Mouse (Mus musculus) adrenal gland, postnatal 10 days (tissue): Measurements from ENCODE around the gene Slc30a7. TPM values are rescaled to one million over a fixed set of nuclear protein-coding genes. Genes with fewer than 3 reads are reported as not detected.
A peak's percentile ranks its signal among the peaks of the same experiment; 100 is the strongest.
"Not testable (repeated sequence)": the region's sequence is repeated elsewhere in the genome, so short reads cannot be mapped to it uniquely, and the experiment has no call there.

Source experiments
- DNase-seq: peaks from one replicate; pipeline ENCODE4 v3.0.0; 2021; ENCODE audit warnings: mixed read lengths
- total RNA-seq, 2 experiments: library from RNA; stranded (reverse); gene quantifications; 2 replicates each; pipeline ENCODE4 v1.2.3; 2021

The Slc30a7 gene
- total RNA-seq, 2 experiments from 2014 or later: 34.2 to 37.4 TPM

DNA sequence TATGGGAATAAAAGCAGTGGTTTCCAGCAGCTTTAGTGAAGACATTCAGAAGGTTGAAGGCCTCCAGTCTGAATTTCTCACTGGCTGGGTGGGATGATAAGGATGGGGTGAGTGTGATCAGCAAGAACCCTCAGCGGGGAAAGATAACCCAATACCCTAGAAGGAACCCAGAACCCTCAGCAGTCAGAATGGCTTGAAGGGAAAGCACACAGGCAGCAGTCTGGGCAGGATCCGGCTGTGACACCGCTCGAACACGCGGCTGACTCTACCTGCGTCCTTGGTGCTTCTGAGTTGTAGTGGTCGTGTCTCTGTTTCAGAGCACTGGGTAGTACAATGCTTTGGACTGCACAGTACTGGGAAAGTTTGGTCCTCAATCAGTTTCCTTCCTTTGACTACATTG, 60.9 kb downstream of the Slc30a7 start:
- DNase-seq: no peak

DNA sequence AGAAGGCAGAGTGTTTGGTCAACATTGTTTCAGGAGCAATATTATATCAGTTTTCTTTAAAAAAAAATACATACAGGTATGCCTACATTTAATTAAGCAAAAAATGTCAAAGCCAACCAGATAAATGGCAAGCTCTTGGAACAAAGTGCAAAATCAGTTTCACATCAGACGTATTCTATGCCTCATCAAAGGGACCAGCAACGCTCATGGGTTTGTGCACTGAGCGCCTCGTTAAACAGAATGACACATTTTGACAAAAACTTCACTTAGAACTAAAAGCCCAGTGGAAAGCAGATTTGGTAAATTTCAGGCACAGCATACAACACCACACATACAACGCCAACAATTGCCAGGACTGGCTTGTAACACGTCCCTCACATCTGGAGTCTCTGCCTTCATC, 62.8 kb downstream of the Slc30a7 start:
- DNase-seq: no peak

DNA sequence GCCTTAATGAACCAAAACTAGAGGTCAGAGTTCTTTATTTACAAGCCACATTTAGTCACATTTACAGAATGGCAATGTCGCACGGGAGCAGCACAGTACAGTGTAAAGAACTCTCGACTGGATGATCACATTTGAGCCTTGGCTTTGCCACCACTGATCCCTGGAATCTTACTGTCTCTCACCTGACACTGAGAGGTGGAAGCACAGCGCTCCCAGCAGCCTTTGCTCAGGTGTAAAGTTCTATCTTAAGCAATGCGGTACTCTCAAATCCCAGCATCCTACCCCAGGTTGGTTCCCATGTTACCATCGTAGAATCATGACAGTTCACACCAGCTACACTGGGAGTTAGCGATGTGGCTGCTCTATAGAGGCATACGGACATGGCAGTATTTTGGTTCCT, 65.7 kb downstream of the Slc30a7 start:
- DNase-seq: no peak

DNA sequence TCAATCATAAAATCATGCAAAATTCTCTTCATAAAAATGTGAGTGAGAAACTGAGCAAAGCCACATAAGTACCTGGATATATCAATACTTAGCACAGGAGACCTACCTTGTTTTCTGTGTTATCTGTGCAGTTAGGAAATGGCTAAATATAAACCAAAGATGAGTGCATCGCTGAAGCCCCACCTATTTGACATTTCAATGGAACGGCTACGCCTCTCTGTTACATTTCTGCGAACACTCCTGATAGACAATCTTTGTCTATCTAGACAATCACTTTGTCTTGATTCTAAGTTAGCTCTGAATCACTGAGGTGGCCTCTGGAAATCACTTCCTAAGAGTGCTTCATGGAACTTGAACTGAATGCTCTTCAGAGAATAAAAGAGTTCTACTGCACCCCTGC, 66.7 kb downstream of the Slc30a7 start:
- DNase-seq: no peak

DNA sequence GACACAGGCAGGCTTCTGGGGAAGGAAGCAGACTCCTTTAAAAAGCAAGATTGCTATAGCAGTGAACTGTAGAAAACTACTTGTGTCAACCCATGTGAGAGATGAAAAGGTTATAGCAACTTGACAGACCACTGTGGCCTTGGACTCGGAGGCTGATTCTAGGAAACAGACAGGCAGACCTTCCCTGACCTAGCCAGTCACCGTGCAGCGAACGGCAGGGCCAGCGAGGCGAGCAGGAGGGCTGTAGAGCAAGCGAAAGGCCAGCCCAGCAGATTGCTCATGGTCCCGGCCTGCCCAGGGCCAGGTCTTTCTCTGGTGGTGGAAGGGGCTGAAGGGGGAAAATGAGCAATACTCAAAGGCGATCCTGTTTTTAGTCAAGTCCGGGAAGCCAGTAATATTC, 69.4 kb downstream of the Slc30a7 start:
- DNase-seq: peak; percentile 42

DNA sequence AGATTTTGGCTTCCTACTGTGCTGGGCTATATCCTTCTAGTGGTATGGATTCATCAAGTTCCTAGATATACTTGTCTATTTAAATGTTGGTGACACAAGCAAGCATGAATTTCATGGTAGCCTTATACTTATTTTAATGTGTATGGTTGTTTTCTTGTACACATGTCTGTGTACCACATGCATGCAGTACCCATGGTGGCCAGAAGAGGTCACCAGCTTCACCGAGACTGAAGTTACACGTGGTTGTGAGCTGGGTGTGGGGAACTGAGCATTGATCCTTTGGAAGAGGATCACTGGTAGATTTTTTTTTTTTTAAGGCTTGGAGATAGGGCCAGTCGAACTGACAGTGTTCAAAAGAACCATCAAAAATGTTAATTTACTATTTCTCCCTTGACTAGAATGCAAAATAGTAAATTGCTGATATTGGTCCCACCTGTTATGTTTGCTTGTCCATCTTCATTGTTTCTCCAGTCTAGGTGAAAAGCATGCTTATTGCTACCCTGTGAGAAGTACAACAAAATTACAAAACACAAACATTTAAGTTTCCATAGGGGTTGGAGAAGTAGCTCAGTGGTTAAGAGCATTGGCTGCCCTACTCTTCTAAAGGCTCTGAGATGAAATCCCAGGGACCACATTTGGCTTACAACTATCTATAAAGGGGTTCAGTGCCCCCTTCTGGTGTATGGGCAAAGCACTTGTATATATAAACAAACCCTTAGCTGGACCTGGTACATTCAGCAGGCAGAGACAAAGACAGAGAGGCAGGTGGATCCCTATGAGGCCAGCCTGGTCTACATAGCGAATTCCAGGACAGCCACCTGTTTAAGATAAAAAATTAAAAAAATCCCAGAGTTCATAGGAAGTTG, 70.2 kb downstream of the Slc30a7 start:
- DNase-seq: peak; percentile 68

DNA sequence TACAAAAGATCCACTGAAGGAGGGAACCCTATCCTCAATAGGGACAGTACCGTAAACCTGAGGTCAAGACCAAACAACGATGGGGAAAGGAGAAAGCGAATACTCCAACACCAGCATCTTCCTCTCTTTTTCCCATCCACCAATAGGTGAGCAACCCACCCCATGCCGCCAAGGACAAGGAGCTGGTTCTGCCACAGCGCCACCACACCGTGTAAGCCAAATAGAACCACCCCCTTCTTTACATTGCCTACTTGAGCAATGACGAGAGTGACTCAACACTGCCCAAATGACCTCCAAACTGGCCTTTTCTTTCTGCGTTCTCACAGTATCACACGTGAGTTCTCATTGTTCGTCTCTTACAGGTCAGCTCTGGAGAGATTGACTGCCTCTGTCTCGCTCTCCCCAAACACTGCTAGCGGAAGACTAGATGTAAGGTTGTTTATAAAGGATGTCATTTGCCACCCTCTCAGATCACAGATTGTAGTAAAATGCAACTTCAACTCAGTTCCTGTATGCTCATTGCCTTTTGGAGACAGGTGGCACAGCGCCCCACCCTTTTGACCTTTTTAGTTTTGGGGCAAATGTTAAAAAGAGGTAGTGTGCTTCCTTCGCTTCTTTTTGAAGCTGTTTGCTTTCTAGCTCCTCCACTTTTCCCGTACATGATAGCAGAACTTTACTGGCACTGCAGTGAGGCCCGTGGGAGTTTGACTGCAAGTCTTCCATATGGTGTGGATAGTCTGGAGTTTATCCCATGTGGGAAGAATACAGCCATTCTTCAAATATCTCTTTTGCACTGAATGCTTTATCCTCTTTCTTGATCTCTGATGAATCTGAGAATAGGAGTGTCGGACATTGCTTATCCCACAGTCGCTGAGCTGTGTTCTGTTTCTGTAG, 73.7 kb downstream of the Slc30a7 start:
- DNase-seq: no peak

DNA sequence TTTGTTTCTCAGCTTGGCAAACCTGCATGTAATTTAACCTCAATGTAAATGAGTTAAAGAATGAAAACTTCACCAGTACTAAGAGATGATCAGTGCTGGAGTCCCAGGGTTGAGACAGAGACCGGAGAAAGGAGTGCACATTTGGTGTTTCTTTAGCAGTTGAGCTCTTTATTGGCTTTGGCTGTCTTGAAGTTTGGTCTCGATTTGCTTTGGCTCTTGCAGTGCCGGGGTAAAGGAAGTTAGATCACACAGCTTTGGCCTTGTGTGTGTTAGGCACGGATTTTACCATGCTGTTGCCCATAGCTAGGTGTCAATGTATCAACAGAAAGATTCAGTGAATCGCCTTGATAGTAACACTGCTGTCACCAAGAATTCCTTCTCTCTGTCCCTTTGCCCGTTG, 75.5 kb downstream of the Slc30a7 start:
- DNase-seq: no peak

DNA sequence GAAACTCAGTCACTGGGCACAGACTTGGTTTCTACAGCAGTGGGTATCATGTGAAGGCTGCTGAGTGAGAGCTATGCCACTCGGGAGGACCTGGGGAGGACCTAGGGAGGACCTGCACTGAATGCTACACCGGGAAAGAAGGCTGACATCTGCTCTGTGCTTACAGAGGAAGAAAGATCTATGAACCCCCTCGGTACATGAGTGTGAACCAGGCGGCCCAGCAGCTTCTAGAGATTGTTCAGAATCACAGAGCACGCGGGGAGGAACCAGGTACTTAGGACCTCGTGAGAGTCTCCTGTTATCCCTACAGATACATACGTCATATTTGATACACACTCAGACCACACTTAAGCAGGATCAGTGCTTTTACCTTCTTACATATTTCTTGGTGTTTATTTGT, 80.7 kb downstream of the Slc30a7 start:
- no peak for DNase-seq

DNA sequence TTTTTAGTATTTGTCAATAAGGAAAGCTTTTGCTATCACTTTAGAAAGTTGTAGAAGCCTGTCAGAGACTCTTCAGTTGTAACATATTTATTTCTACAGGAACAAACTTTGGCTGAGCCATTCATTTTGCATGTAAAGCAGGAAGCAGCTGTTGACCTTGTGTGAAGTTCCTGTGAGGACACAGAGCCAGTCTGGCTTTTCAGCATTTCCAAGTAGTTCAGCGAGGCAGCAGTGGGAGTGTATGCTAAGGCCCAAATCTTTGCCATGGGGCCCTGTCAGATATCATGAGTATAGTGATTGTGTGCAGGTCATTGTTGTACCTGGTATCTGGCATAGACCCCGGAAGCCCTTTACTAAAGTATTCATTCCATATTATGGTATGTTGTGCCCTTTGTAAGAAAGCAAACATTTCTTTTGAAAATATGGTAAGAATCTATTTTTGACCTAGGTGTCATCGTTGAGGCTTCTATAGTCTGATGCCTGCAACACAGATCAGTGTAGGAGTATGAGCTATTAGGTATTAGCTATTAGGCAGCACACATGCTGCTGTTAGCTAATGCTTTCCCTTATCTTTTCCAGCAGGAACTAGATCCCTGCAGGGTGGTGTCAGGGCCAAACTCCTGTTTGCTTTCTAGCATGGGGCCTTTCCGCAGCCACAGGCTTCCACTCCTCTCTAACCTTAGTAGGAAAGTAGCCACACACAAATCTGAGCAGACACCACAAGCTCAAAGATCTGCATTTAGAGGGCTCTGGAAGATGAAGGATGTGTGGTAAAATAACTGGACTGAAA, 82.6 kb downstream of the Slc30a7 start:
- peak; percentile 21 for DNase-seq

DNA sequence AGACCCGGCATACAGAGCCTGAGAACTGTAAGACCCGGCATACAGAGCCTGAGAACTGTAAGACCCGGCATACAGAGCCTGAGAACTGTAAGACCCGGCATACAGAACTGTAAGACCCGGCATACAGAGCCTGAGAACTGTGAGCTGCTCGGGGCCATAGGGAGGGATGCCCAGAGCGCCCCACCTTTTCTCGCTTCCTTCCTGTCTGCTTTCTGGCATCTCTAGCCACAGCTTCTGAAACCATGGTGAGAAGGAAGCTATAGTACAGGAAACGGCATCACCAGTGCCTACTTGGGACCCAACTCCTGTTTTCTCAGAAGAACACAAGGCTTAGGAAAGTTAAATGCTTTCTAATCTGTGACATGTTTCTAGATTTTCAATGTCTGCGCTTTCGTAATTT, 99.8 kb downstream of the Slc30a7 start:
- DNase-seq: not testable (repeated sequence)

DNA sequence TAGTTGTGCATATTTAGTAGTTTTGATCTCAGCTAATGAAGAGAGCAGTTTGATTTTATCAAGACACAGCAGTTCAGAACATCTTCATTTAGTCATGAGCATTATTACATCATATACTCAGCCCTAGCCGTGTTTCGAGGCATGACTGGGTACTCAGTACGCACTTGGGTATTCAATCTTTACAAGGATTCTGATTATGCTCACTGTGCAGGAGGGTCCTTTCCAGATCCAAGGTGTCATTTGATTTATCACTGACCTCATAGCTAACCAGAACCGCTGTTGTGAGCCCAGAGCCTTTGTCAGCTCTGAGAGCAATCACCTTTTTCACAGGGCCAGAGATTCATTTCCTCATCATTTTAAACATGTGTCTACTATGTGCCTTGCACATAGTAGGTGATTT, 101.6 kb downstream of the Slc30a7 start:
- no peak for DNase-seq

DNA sequence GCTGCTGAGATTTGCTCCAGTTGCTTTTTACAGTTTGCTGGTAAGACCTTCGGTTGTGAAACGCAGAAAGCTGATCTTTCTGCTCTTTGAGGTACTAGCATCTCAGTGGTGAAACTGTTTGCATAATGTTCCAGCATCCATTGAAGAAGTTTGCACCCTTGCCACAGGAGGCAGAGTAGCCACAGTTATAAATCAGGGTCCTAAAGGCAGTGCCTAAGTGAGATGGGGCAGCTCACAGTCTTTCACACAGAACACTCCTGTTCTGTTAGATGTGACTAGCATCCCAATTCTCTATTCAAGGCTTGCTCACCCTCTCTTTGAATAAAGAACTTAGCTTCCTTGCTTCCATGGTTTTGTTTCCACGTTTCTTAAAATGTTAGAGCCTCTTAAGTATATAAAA, 102.1 kb downstream of the Slc30a7 start:
- DNase-seq: no peak

DNA sequence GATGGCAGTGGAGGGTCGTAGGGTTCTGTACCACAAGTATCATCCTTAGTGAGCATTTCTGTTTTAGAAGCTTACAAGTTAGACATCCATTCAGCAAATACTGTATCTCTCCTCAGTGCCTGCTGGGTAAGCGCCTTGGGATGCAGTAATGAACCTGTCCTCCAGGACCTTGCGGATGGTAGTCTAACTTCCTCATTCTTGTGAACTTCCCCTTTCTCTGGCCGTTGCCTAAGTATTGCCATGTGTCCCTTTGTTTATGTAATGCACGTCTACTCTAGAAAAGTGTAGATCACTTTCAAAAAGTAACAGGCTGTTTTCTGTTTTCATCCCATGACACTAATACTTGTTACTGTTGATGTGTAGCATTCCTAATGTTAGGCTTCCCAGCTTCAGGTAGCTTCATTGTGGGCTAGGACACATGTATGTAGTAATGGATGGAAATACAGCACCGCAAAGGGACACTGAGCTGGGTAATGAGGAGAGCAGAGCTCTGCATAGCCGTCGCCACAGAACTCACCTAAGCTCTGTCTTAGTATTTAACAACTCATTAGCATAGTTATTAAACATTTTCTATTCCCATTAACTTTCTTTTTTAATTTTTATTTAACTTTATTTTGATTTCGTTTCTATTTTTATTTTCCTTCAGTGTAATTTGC, 104.8 kb downstream of the Slc30a7 start:
- DNase-seq: no peak

DNA sequence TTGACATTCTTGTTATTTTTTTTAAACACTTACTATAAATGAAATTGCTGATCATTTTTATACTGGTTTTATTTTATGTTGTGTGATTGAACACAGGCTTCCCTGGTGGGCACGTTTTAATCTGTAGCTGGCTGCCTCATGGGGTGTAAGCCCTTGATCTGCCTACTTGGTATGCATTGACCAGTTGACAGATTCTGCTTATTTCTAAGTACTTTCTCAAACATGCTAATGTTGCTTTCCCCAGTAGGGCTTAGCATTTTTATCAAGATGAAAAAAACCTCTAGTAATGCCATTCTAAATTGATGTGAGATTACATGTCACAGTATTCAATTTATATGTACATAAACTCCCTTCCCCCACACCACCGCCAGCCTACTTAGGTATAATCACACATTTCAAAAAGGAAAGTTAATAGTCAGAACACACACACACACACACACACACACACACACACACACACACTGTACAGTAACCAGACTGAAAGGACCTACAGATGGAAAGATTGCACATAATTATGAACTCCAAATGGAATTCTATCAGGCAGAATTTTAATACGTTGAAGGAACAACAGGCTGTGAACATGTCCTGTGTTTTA, 108.8 kb downstream of the Slc30a7 start:
- DNase-seq: no peak

DNA sequence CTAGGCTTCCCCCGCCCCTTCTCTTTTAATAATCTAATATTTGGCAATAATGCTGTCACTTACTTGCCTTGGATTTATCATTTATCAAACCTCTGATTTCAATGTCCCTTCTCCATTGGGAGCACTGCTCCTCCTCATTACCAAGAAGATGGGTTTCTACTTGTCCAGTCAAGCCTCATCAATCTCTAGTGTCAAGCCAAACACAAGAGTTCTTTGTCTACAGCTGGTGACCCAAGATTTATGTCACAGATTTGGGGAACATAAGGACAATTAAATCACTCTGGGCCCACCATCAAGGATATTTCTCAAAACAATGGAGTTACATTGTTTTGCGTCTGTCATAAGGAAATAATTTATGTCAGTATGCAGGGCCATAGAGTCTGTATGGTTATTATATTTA, 114.0 kb downstream of the Slc30a7 start:
- no peak for DNase-seq

DNA sequence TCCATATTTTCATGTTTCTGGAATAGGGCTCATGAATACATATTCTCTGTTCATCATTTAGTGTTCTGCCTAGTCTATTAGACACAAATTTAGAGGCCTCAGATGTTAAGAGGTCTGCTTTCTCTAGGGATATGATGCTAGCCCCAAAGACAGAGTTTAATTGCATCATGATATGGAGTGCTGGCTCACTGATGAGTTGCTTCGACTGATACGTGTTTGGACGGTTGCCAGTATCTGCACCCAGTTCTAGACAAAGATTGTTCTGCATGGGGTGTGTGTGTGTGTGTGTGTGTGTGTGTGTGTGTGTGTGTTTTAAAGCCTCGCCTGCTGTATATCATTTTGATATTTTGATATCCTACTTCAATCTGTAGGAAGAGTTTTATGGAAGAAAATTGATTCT, 114.9 kb downstream of the Slc30a7 start:
- no peak for DNase-seq
